Mouse (Mus musculus) heart, adult 11 months (tissue): ENCODE data around the gene Ncl.
A peak's percentile ranks its signal among the peaks of the same experiment; 100 is the strongest.

Experiments
- DNase-seq: peaks from one replicate; pipeline ENCODE4 v3.0.0; 2022

Gene Ncl

GRCm38 (mm10) chr1:86358906-86359797, at the start of gene Ncl:
Ncl (minus strand) TSS chr1:86359400.
- peak; percentile 100 for DNase-seq

DNA sequence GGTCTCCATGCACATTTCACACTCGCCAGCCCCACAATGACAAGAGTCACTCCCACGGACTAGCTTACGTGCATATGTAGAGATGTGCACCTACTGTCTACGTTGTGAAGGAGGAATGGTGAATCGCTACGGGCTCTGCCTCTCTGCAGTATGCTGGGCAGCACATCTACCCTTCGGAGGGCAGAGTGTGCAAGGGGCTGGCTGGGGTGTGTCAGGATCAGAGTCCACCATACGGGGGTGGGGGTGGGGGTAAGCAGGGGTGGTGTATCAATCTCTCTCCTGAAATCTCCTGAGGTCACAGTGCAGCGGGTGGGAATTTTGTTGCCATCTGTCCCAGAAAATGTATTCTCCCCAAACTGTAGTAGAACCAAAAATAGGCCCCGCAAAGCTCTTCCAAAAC, 49.3 kb upstream of the Ncl start:
- DNase-seq: no peak

DNA sequence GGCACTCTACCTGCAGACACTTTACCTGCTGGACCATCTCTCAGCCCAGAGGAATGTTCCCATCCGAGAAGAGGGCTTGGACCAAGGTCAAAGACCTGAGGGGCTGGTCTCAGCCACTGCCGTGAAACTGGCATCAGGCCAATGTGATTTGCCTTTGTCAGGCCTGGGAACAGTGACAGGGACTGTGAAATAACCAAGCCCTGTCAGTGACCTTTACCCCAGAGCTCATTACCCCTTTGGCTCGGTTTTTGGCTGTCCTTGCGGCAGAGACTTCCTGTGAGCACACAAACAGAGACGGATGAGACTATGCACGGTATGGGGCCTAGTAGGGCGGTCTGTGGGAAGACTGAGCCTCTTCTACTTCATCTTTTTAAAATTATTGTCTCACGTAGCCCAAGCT, 47.7 kb upstream of the Ncl start:
- DNase-seq: peak; percentile 96

GRCm38 (mm10) chr1:86406313-86406712, 47.1 kb upstream of the Ncl start:
- peak; percentile 95 for DNase-seq

- DNase-seq: no peak
Observed at GRCm38 (mm10) chr1:86404834-86405233, 45.6 kb upstream of the Ncl start.

GRCm38 (mm10) chr1:86400096-86400754, 41.0 kb upstream of the Ncl start:
- no peak for DNase-seq

DNA sequence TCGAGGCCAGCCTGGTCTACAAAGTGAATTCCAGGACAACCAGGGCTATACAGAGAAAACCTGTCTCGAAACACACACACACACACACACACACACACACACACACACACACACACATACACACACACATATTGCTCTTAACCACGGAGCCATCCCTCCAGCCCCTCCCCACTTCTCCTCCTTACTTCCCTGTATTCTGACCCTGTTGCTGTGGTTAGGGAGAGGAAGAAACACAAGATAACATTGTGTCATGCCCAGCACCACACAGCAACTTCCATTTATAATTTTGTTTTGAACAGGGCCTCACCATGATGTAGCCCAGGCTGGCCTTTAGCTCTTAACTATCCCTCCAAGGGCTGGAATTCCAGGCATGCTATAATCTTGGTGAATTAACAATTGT, 40.1 kb upstream of the Ncl start:
- DNase-seq: no peak

GRCm38 (mm10) chr1:86398222-86398621, 39.0 kb upstream of the Ncl start:
- DNase-seq: peak; percentile 83

- no peak for DNase-seq
Observed at GRCm38 (mm10) chr1:86397621-86398020, 38.4 kb upstream of the Ncl start.

DNA sequence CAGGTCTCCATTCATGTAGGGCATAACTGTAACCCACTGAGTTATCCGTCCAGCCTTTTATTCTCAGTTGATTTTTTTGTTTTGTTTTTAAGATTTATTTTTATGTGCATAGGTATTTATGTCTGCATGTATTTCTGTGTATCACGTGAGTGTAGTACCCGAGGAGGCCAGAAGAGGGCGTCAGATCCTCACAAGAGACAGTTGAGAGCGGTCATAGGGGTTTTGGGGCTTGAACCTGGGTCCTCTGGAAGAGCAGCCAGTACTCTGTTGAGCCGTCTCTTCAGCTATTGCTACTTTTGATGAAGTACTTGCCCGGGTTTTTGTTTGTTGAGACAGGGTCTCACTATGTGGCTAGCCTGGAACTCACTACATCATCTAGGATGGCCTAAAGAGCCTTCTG, 36.7 kb upstream of the Ncl start:
- peak; percentile 64 for DNase-seq

DNA sequence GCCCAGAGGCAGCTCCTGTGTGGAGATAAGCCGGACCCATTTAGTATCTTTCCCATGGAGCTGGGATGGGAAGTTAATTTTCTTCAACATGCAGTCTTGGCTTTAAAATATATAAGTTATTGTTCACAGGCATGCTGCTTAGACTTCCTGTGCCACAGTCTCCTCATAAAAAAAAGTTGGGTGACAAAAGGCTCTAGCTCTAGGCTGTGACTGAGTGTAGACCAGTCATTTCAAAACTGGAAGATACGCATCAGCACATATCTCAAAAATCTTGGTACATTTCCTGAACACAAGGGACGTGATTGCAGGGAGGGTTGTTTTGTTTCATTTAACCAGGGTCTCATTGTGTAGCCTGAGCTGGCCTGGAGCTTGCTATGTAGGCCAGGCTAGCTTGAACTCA, 35.0 kb upstream of the Ncl start:
- DNase-seq: no peak

DNA sequence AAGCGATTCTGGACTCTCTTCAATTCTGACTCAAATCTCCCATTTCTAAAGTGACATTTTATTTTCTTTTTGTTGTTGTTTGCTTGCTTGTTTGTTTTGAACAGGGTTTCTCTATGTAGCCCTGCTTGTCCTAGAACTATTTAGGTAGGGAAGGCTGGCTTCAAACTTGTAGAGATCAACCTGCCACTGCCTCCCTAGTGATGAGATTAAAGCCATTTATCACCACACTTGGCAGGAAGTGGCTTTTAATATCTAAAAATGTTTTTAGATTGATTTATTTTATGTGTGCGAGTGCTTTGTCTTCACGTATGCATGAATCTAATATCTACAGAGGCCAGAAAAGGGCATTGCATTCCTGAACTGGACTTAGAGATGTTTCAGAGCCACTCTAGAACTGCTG, 34.0 kb upstream of the Ncl start:
- no peak for DNase-seq

DNA sequence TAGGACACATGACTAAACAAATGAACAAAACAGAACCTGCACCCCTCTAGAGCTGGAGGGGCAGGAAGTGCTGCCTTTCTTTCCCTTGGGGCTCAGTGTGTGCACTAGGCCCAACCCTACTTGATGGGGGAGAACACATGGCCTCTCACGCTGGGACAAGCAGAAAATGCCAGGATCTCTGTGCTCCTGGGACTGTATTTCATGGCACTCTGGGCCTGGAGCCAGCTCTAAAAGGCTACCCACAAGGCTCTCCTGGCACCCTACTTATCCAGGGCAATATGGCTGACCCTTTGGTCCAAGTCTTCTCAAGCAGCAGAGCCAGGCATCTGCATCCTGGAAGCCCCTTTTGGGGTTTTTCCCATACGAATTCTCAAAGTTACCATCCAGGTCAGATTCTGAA, 32.2 kb upstream of the Ncl start:
- DNase-seq: no peak

DNA sequence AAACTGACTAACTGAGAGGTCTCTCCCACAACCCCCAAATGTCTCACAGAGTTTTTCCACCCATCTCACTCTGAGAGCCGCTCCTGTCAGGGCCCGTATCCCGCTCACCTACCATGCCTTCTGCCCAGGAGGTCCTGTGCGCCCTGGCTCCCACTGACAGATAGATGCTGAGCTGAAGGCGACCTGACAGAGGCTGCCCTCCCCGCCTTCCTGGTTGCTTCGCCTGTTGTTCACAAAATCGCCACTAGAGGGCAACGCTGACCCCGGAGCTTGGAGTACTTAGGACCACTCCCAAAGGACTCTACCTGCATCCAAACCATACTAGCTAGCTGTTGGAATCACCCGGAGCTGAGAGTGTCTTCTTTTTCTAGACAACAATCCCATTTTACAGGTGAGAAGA, 30.0 kb upstream of the Ncl start:
- peak; percentile 93 for DNase-seq

DNA sequence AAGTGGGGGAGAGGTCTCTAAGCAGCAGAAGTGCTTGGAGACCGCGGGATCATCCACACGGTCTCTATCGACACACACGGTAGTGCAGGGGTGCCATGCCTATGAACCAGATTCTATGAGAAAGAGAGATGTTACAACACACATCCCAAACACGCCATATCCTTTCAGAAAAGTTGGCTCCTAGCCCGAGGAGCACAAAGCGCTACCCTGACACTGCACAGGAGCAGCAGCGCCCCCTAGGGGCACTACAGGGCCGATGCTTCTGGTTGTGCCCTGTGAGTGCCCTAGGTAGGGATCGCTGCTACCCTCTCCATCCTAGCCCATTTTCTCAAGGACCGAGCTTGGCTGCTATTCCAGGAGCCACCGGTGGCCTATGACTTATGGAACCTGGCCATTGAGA, 21.8 kb upstream of the Ncl start:
- peak; percentile 94 for DNase-seq

GRCm38 (mm10) chr1:86379161-86379569, 20.0 kb upstream of the Ncl start:
- peak; percentile 94 for DNase-seq

DNA sequence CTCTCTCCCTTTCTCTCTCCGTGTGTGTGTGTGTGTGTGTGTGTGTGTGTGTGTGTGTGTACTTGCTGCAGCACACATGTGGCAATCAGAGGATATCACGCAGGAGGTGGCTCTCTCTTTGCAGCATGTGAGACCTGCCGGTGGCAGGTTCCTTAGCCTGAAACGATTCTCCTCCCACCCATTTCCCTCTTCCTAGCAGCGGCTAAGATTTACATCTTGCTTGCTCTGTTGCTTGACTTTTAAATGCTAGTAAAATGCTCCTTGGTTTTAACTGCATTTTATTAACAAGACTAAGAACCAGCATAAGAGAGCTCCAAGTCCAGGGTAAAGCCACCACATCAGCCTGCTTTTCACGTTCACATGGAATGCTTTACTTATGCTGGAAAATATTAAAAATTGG, 19.5 kb upstream of the Ncl start:
- DNase-seq: no peak

DNA sequence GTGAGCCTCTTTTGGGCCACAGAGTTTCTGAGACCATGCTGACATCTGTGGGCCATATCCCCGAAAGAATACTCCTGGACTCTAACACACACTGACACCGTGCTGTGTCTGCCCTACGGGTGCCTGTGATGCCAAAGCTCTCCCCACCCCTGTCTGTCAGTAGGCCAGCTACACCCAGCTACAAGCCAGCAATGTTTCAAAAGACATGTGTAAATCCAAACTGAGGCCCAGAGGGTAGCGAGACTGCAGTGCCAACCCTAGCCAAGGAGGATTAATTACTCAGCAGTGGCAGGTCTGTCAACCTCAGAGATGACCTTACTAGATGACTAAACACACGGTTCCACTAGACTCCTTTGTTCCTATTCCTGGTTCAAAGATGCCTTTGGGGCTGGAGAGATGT, 17.2 kb upstream of the Ncl start:
- peak; percentile 75 for DNase-seq

DNA sequence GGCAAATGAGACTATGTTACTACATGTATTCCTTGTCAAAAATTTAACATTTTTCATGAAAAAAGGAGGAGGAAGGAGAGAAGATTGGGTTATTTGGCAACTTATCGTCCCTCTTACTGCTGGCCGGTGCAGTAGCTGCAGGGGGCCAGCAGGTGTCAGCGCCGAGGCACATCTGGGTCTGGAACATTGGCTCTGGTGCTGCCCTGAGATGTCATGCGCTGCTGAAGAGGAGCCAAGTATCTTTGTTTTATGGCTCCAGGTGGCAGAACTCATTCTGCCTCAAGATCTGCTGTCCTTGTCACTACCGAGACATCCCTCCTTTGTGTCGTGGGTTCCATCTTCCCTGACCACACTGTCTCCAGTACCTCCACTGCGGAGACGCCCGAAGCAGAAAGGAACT, 12.8 kb upstream of the Ncl start:
- peak; percentile 94 for DNase-seq

DNA sequence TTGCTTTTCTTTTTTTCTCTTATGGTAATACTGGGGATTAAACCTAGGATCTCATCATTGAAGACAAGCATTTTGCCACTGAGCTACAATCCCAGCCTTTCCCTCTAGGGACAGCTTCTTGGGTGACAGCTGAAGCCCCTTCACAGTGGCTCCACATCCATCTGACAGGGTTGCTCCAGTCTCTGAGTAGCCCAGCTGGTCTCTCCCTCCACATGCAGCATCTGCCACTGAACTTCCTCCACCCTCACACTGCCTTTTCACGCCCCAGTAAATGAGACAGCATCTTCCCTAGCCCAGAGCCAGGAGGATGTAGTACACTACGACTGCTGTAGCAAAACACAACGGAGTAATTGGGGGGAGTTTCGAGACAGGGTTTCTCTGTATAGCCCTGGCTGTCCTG, 8.9 kb upstream of the Ncl start:
- DNase-seq: peak; percentile 37

DNA sequence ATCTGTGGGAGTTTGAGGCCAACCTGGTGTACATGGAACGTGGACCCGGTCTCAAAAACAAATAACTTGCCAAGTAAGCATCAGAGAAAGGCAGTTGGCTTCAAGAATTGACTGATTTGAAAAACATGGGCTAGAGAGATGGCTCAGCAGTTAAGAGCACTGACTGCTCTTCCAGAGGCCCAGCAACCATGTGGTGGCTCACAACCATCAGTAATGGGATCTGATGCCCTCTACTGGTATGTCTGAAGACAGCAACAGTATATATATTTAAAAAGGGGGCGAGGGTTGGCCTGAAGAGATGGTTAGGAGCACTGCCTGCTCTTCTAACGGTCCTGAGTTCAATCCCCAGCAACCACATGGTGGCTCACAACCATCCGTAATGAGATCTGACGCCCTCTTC, 4.5 kb upstream of the Ncl start:
- peak; percentile 62 for DNase-seq

DNA sequence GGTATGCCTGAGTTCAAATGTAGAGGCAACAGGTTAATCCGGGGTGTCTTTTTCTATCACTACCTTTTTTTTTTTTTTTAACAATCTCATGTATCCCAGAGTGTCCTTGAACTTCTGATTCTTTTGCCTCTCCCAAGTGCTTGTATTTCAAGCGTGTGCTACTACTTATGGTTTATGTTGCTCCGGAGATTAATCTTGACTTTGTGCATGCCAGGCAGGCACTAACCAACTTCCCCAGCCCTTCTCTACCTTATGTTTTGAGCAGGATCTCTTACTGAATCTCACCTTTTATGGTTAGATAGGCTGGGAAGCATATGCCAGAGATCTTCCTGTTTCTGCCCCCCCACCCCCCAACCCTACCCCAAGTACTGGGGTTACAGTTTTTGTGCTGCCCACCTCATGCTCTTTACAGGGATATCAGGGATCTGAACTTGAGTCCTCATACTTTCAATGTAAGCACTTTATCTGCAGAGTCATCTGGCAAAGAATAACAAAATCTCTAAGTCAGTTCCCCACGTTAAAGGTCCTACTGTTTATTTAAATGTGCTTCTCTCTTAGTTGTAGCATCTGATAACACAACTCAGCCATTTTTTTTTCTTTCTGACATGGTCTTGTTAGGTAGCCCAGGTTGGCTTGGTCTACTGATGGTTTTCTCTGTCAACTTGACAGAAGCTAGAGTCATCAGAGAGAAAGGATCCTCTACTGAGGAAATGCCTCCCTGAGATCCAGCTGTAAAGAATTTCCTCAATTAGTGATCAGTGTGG, 2.8 kb upstream of the Ncl start:
- peak; percentile 22 for DNase-seq

DNA sequence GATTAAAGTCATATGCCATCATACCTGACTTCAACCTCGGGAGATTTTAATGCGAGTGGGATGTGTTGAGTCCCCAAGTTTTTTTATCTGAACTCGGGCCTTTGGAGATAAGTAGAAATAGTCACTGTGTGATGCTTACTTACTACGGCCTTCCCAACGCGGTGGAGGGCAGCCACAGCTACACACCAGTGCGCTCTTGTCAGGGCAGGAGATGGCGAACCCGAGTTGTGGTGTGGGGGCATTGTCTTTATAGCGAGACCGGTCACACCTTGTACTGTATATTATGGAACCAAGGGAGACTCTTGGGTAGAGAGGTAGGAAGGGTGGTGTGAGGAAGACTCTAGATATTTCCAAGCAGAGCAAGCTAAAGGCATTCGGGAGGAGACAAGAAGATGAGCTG, 1.2 kb upstream of the Ncl start:
- peak; percentile 81 for DNase-seq

DNA sequence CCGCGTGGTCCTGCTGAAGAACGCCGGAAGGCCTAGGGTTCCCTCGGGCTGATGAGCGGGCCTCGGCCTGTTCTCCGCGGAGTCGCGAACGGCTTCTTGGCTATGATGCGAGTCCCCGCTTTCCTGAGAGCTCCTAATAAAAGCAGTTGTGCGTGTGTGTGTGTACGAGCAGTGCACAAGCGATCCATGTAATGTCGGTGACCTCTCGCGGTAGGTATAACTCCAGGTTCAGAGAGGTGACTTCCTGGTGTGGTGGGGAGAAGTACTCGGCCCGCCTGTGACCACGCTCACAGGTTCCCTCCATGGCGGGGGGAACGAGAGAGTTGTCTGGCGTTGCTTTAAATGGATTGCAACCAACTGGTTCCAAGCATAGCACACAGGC, 589 bp upstream of the Ncl start:
- no peak for DNase-seq
